Mouse (Mus musculus) C2C12 (cell line): ENCODE measurements around the gene Lcn3.

Experiments used
- CTCF ChIP-seq: IDR thresholded peaks from one replicate; pipeline ENCODE4 v1.5.1; 2011; ENCODE audit not compliant: control insufficient read depth, insufficient read depth, insufficient read length
- FOSL1 ChIP-seq: IDR thresholded peaks from one replicate; pipeline ENCODE4 v1.8.0; 2011; ENCODE audit warnings: mild to moderate bottlenecking, low read length; ENCODE audit not compliant: poor library complexity, insufficient read depth, severe bottlenecking
- MAX ChIP-seq: IDR thresholded peaks from one replicate; pipeline ENCODE4 v1.6.1; 2011; ENCODE audit warnings: mild to moderate bottlenecking, control low read depth
- MYOD1 ChIP-seq: IDR thresholded peaks from one replicate; pipeline ENCODE4 v1.6.1; 2011; ENCODE audit warnings: low read depth; ENCODE audit not compliant: control insufficient read depth, insufficient read length
- USF1 ChIP-seq: IDR thresholded peaks from one replicate; pipeline ENCODE4 v1.6.1; 2011; ENCODE audit warnings: low read depth, mild to moderate bottlenecking, control low read depth, moderate library complexity

DNA sequence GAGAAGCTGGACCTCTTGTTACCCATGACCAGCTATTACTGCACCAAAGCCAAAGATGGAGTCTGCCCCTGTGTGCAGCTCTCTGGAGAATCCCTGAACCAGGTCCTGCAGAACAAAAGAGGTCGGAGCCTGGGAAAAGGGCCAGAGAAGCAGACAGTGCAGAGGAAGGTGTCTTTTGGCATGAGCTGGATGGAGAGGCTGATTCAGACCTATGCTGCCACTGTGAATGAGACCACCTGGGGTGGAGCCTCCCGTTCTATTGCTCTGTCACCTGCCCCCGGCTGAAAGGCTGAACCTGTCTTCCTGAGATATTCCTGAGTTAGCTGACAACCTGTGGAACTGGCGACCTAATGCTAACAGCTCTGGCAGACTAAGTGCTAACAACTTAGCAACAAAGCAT, 15.6 kb downstream of the Lcn3 start:
- no peak for TF ChIP-seq USF1
- no peak for TF ChIP-seq CTCF
- no peak for TF ChIP-seq MYOD1
- TF ChIP-seq MAX = no peak
- TF ChIP-seq FOSL1 = no peak
